Mouse (Mus musculus) ES-Bruce4 (cell line): ENCODE results near the gene Fuom.

Experiments used
- CTCF ChIP-seq: IDR thresholded peaks from one replicate; pipeline ENCODE4 v1.8.1; 2011; ENCODE audit warnings: low read depth, low read length
- EP300 ChIP-seq: IDR thresholded peaks from 2 replicates; pipeline ENCODE4 v1.6.1; 2011; ENCODE audit warnings: low read depth, low read length; ENCODE audit not compliant: insufficient read depth
- POLR2A ChIP-seq: IDR thresholded peaks from one replicate; pipeline ENCODE4 v1.8.1; 2011; ENCODE audit warnings: low read length; ENCODE audit not compliant: insufficient read depth

GRCm38 (mm10) chr7:140138021-140138310, 35.7 kb upstream of the Fuom start:
- TF ChIP-seq CTCF (no peak), POLR2A (no peak), EP300 (no peak)
